Comparison of ENCODE assay signal across 1 mouse cellular context in genomic region chr9:109032435-109032834, GRCm38 (mm10).
TF ChIP-seq lines count a peak whose summit lies in the region.

No protein-coding gene starts in this region.

TF ChIP-seq in MEL, 35 proteins besides CTCF, POLR2A, EP300 and RAD21:
- TF ChIP-seq MAFK (IDR thresholded peaks at IDR 0.05; ENCODE audit: borderline replicate concordance, low read depth, low read length), result no peak
- peak; percentile 38; the same call in 1 of the 2 replicates for TF ChIP-seq NELFE (IDR thresholded peaks at IDR 0.05; ENCODE audit: low read depth, low read length)
- TF ChIP-seq HCFC1 (IDR thresholded peaks at IDR 0.05; ENCODE audit: low read depth, low read length), result peak; percentile 38; the same call in 1 of the 2 replicates
TF ChIP-seq in MEL: peak in this region for 2.
